Mouse (Mus musculus) retina, postnatal 7 days (tissue): ENCODE results near the gene Pnmal1.
A peak's percentile ranks its signal among the peaks of the same experiment; 100 is the strongest.

ENCODE experiments used
- DNase-seq: peaks from one replicate; pipeline ENCODE4 v3.0.0-alpha.2; 2012; ENCODE audit warnings: low read depth, low spot score

The Pnmal1 gene

DNA sequence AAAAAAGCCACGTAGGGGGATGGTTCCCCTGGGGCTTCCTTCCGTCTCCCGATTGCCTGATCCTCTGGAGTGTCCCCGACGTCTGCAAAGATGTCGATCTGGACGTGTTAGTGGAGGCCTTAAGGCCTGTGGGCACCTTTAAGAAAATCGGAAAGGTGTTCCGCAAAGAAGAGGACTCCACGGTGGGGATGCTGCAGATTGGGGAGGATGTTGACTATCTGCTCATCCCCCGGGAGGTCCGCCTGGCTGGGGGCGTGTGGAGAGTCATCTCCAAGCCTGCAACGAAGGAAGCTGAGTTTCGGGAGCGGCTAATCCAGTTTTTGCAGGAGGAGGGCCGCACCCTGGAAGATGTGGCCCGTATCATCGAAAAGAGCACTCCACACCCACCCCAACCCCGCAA, 34.9 kb downstream of the Pnmal1 start:
- no peak for DNase-seq

DNA sequence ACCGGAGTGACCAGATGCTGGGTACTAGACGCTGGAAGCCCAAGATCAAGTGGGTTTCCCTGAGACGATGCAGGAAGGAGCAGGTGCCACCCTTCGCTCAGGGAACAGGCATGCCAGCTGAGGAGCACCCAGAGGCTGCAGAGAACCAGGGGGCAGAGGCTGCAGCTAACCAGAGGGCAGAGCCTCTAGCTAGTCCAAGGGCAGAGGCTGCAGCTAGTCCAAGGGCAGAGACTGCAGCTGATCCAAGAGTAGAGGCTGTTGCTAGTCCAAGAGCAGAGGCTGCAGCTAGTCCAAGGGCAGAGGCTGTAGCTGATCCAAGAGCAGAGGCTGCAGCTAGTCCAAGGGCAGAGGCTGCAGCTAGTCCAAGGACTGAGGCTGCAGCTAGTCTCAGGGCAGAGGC, 35.9 kb downstream of the Pnmal1 start:
- DNase-seq = no peak

DNA sequence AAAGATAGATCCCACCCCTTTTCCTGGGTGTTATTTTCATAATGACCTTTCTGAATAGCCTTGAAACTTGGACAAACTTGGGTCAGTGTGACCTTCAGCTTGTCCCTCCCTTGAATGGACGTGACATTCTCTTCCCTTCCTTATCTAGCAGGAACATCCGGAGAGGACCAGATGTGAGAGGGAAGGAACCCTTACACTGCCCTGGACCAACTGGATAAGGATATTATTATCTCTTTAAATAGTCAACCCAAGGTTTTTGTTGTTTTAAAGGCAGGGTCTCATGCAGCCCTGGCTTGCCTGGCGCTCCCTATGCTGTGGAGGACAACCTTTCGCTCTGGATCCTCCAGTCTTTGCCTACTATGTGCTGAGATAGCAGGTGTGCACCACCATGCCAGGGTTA, 39.8 kb downstream of the Pnmal1 start:
- DNase-seq = no peak

DNA sequence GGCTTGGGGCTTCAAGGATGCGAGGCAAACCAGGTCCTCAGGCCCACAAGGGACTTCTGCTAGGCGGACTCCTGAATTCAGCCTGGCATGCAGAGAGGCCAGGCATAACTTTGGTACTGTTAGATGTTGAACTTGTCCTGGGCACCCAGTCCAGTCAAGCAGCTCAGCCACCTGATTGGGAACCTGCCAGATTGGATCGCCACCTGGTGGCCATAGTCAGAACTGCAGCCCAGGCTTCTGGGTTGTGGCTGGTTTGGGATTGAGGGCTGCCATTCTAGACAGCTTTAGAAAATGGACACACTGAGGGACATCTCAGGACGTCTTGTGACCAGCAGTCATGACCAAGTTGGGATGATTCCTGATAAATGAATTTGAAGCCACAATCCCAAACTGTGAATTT, 40.2 kb downstream of the Pnmal1 start:
- DNase-seq = peak; percentile 65

DNA sequence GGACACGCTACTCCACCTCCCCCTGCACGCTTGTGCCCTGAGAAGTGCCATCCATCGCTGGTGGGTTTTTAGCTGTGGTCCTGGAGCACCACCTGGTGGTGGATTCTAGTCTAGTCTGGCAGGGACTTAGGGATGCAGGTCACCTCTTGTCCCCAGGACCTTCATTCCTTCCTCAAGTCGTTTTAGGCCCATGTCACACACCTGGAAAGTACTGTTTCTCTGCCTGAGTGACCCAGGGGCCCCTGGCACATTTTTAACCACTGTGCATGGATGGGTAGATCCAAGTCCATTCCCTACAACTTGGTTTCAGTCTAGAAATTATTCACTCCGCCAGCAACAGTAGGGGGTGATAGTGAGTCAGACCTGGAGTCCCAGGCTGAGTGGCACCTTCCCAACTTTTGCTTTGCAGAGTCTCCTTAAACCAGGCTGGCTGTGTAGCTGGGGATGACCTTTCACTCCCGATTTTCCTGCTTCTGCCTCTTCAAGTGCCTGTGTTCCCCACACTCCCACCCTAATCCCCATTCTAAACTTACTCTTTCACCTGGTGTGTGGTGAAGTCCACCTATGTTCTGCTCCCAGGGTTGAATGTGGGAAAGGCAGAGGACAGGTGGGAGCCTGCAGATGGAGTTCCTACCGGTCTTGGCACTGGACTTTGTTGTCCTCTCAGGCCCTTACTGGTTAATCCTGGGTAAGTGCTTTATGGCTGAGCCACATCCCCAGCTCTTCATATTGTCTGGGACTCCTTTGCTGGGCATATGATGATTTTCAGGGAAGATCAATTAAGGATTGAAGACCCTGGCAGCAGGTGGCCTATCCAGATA, 43.1 kb downstream of the Pnmal1 start:
- DNase-seq = peak; percentile 77

DNA sequence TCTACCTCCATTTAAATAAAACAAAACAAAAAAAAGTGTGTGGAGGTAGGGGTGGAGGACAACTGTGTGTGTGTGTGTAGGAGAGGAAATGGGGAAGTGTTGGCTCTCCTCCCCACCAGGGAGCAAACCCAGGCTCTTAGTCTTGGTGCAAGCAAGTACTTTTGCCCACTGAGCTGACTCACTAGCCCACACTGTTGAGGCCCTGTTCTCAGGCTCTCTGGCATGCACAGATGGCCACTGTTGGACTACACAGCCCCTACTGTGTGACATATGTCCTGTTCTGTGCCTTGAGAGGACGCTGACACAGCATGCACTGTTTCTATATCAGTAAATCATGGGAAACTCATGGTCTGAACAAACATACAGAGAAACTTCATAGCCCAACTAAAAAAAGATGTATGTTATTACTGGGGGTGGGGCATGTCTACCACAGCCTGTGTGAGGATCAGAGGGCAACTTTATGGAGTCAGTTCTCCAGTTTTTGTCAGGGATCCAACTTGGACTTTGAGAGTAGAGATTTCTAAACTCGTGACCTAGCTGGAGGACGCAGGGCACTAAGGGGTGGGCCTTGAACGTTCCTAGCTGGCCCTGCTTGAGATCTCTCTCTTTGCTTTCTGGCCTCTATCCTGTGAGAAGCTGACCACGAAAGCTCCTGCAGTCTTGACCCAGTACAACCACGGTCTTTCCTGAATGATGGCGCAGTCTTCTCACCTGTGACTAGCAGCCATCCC, 43.9 kb downstream of the Pnmal1 start:
- no peak for DNase-seq

DNA sequence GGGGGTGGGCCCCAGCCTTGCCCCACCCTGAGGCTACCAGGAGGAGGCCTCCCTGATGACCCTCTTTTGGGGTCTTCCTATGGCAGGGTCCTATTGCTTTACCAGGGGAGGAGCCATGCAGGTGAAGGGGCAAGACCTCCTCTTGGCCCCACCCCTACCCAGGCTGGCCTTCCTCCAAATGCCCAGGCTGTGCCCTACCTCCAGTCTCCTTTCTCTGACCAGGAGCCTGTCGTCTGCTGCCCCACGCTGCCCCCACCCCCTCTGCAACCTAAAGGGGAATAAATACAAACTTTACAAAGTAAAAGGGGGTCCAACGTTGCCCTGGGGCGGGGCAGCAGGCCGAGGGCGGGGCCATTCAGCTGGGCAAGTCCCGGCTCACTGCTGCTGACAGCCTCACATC, 45.2 kb downstream of the Pnmal1 start:
- no peak for DNase-seq

DNA sequence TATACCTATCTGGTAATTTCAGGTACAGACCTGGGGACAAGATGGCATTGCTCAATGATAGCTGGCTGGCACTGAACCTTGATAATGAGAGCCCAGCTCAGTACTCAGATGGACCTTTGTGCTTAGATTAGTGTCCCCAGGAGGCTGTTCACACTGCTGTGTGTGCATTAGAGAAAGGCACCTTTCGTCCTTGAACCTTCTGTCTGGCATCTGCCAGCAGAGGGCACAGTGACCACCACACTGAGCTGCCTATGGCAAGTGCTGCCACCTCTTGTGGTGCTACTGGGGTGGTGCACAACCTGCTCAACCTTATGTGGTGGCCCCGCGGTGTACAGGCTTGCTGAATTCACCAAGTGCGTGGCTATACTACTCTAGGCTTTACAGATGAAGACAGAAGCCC, 47.8 kb downstream of the Pnmal1 start:
- DNase-seq = peak; percentile 45

DNA sequence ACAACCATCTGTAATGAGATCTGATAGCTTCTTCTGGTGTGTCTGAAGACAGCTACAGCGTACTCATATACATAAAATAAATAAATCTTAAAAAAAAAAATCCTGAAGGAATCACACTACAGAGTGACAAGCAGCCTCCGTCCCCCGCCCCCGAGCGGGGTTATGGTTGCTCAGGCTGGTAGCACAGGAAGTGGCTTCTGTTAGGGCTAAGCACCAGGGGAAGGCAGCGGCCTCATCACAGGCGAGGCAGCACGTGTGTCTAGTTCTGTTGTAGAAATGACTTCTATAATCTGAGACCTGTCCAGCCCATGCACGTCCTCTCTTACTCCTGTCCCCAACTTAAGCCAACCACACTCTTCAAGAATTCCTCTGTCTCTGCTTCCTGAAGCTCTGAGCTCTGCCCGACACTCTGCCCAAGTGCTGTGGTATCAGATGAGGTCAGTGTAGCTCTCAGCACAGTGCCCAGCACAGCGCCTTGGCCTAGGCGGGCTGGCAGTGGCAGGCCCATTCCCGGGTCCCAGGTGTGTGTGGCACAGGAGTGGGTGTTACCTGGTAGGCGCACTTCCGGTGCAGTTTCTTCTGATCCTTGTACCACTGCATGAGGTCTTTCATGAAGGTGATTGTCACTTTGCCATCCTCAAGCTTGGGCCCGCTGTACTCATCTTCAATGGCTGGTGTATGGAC, 50.0 kb downstream of the Pnmal1 start:
- DNase-seq = no peak

DNA sequence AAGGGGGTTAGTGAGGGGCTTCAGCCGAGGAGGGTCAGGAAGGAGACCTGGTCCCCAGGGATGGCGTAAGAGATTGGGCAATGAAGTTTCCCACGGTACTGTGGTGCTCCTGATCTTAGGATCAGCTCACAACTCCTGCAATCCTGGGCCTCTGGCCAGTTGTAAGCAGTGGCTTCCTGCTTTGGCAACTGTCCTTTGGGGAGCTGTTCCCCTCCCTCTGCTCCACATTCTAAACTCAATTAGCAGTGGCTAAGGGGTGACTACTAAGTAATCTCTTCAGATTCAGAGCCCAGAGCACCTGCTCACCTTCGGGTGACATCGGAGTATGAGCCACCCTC, 50.5 kb downstream of the Pnmal1 start:
- no peak for DNase-seq

DNA sequence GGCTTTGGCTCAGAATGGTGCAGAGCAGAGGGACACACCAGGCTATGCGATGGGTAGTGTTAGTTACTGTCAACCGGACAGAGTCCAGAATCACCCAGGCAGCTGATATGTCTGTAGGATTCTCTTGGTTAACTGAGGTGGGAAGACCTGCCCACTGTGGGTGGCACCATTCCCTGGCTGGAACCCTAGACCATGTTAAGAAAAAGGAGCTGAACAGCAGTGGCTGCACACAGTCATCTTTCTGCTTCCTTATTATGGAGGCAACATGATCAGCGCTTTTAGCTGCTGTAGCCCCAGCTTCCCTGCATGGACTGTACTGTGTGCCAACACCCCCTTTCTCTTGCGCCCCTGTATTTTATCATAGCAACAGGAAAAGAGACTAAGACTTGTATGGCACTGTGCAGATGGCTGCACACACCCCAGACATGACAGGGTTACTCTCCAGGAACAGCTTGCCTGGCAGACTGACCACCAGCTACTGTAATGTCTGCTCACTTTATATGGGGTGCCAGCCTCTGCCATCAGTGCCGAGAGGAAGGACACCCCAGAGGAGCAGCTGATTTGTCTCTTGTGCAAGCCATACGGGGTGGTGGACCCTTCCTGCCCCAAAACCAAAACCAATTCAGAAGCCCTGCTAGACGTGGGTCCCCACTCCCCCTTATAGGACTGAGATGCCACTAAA, 52.6 kb downstream of the Pnmal1 start:
- no peak for DNase-seq
